Mouse (Mus musculus): Measurements from ENCODE around the gene Pid1.

DNA sequence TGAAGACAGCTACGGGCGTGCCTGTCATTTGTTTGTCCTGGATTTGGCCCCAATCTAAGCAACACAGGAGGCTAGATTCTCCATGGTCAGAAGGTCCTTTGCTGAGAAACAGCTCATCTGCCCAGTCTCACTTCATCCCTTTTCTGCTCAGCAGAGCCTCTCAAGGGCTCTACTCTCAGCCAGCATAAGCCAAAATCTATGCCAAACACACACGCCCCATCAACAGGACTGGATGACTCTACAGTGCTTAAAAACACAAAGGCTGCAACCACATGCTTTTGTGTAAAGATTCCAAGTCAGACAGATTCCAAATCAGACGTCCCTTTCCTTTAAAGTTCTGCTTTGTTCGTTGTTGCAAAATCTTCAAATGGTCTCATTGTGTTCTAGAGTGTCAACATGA, 174.5 kb downstream of the Pid1 start:
- TF ChIP-seq CTCF (IDR thresholded peaks at IDR 0.05; ENCODE audit: low read depth), result no peak
- TF ChIP-seq EP300 (optimal IDR thresholded peaks at IDR 0.05), result no peak

Data from stomach, postnatal 0 days (tissue).